ENCODE assay signal across 8 mouse cellular contexts in genomic region chr5:120136236-120136675, GRCm38 (mm10). TPM values are rescaled to one million over a fixed set of nuclear protein-coding genes. Genes with fewer than 3 reads are reported as not detected.
DNase-seq lines count a peak whose midpoint lies in the region; ATAC-seq and TF ChIP-seq lines count a peak whose summit lies in the region.

No protein-coding gene starts in this region.

- no peaks in the 10 kb centered on the region for H3K27me3 ChIP-seq in forebrain, embryonic 12.5 days
- no peaks in the 10 kb centered on the region for H3K27me3 ChIP-seq in forebrain, embryonic 16.5 days (replicated peaks; ENCODE audit: control insufficient read depth, insufficient read depth, low read length)
- H3K27me3 ChIP-seq in intestine, embryonic 16.5 days (replicated peaks; ENCODE audit: control insufficient read depth, insufficient read depth, low read length), result no peaks in the 10 kb centered on the region
- H3K27me3 ChIP-seq in midbrain, embryonic 14.5 days (ENCODE audit: control insufficient read depth, insufficient read depth, low read length), result no peaks in the 10 kb centered on the region

- no peak overlapping the region for H3K4me3 ChIP-seq in forebrain, embryonic 12.5 days (replicated peaks)
- no peak overlapping the region for H3K4me3 ChIP-seq in forebrain, embryonic 16.5 days (replicated peaks; ENCODE audit: low read length)
- no peak overlapping the region for H3K4me3 ChIP-seq in intestine, embryonic 16.5 days (ENCODE audit: low read length)
- H3K4me3 ChIP-seq in midbrain, embryonic 14.5 days (replicated peaks; ENCODE audit: low read depth, low read length), result no peak overlapping the region

- 0 out of 2 replicates have a peak overlapping the region, but pooled peaks have one; percentile 15 for H3K4me2 ChIP-seq in forebrain, embryonic 12.5 days
- H3K4me2 ChIP-seq in forebrain, embryonic 16.5 days (ENCODE audit: low read length), result no peak overlapping the region
- no peak overlapping the region for H3K4me2 ChIP-seq in intestine, embryonic 16.5 days (ENCODE audit: low read depth, low read length)
- H3K4me2 ChIP-seq in midbrain, embryonic 14.5 days (ENCODE audit: low read length), result no peak overlapping the region

- H3K36me3 ChIP-seq in forebrain, embryonic 12.5 days (replicated peaks), result peaks cover 32% of the 10 kb centered on the region
- H3K36me3 ChIP-seq in forebrain, embryonic 16.5 days (ENCODE audit: control insufficient read depth, insufficient read depth), result peaks cover 3% of the 10 kb centered on the region; the same call in 1 of the 2 replicates
- H3K36me3 ChIP-seq in intestine, embryonic 16.5 days (ENCODE audit: control insufficient read depth, insufficient read depth, low read length), result peaks cover 3% of the 10 kb centered on the region; the same call in 1 of the 2 replicates
- peaks cover 18% of the 10 kb centered on the region for H3K36me3 ChIP-seq in midbrain, embryonic 14.5 days (ENCODE audit: control insufficient read depth, insufficient read depth, low read length)

- no peak for ATAC-seq in forebrain, embryonic 12.5 days (ENCODE audit: low FRiP score)
- ATAC-seq in forebrain, embryonic 16.5 days, result no peak
- ATAC-seq in intestine, embryonic 16.5 days, result peak; percentile 67
- ATAC-seq in midbrain, embryonic 14.5 days (ENCODE audit: low FRiP score, low TSS enrichment), result peak; percentile 53
- ATAC-seq in CD4-positive, CD25-positive, alpha-beta regulatory T cell, adult 4 months, result no peak

- no peak for TF ChIP-seq CTCF in brain, embryonic 14.5 days (IDR thresholded peaks at IDR 0.05; ENCODE audit: borderline replicate concordance, extremely low read depth, insufficient read depth, insufficient read length)

- DNase-seq in brain, embryonic 14.5 days (ENCODE audit: low read depth), result peak; percentile 75
- peak; percentile 82 for DNase-seq in midbrain, embryonic 14.5 days
- no peak for DNase-seq in frontal cortex, postnatal 36 days (ENCODE audit: low spot score in 2 of 2)
- no peak for DNase-seq in frontal cortex, postnatal 14 days (ENCODE audit: low spot score in 2 of 2)

- H3K4me1 ChIP-seq in forebrain, embryonic 12.5 days, result peaks cover 14% of the 10 kb centered on the region
- H3K4me1 ChIP-seq in forebrain, embryonic 16.5 days (replicated peaks; ENCODE audit: control insufficient read depth, insufficient read depth, low read length), result peaks cover 3% of the 10 kb centered on the region; the same call in 1 of the 2 replicates
- no peaks in the 10 kb centered on the region for H3K4me1 ChIP-seq in intestine, embryonic 16.5 days (ENCODE audit: control insufficient read depth, insufficient read depth, low read length)
- peaks cover 11% of the 10 kb centered on the region for H3K4me1 ChIP-seq in midbrain, embryonic 14.5 days (ENCODE audit: control insufficient read depth, insufficient read depth, low read length)

- WGBS in forebrain, embryonic 12.5 days, result 27% methylated on average over 10 of the region's 10 CpGs
- 27% methylated on average over 10 of the region's 10 CpGs for WGBS in forebrain, embryonic 16.5 days
- WGBS in intestine, embryonic 16.5 days, result 48% methylated on average over 10 of the region's 10 CpGs
- WGBS in midbrain, embryonic 14.5 days, result 19% methylated on average over 10 of the region's 10 CpGs

- TF ChIP-seq POLR2A in brain, embryonic 14.5 days (IDR thresholded peaks at IDR 0.05; ENCODE audit: borderline replicate concordance, extremely low read depth, insufficient read depth, insufficient read length, poor library complexity, severe bottlenecking), result no peak

- H3K9me3 ChIP-seq in forebrain, embryonic 12.5 days, result no peaks in the 10 kb centered on the region
- no peaks in the 10 kb centered on the region for H3K9me3 ChIP-seq in forebrain, embryonic 16.5 days (ENCODE audit: control insufficient read depth, low read length)
- no peaks in the 10 kb centered on the region for H3K9me3 ChIP-seq in intestine, embryonic 16.5 days (ENCODE audit: control insufficient read depth, low read length)
- H3K9me3 ChIP-seq in midbrain, embryonic 14.5 days (ENCODE audit: control insufficient read depth, low read length), result no peaks in the 10 kb centered on the region

- 0 out of 2 replicates have a peak overlapping the region, but pooled peaks have one; percentile 13 for H3K9ac ChIP-seq in forebrain, embryonic 12.5 days
- H3K9ac ChIP-seq in forebrain, embryonic 16.5 days (replicated peaks; ENCODE audit: low read depth, low read length), result no peak overlapping the region
- H3K9ac ChIP-seq in intestine, embryonic 16.5 days (ENCODE audit: low read depth, low read length), result no peak overlapping the region
- peak overlapping the region; percentile 16; the same call in 1 of the 2 replicates for H3K9ac ChIP-seq in midbrain, embryonic 14.5 days (replicated peaks; ENCODE audit: low read length)

- H3K27ac ChIP-seq in forebrain, embryonic 12.5 days, result no peak overlapping the region
- H3K27ac ChIP-seq in forebrain, embryonic 16.5 days (ENCODE audit: low read length), result no peak overlapping the region
- H3K27ac ChIP-seq in intestine, embryonic 16.5 days (ENCODE audit: low read length), result no peak overlapping the region
- peak overlapping the region; percentile 79 for H3K27ac ChIP-seq in midbrain, embryonic 14.5 days (replicated peaks; ENCODE audit: low read depth, low read length)

RNA-seq across cellular contexts. Expression of gene Rbm19, which starts 20.0 kb away (rescaled TPM):
- polyA plus RNA-seq in forebrain, embryonic 12.5 days (2016; fragmentation: Nextera tagmentation; extraction: Ambion mirVana), result 27.5 and 32.9 TPM in 2 replicates
- 16.4 and 16.9 TPM in 2 replicates for polyA plus RNA-seq in forebrain, embryonic 16.5 days (2015; fragmentation: Nextera tagmentation; extraction: Ambion mirVana)
- 12.6 and 15.7 TPM in 2 replicates for polyA plus RNA-seq in brain, embryonic 14.5 days (2012; rRNA removed)
- polyA plus RNA-seq in intestine, embryonic 16.5 days (2015; fragmentation: Nextera tagmentation; extraction: Ambion mirVana), result 21.6 and 23.5 TPM in 2 replicates
- 16.0 and 16.2 TPM in 2 replicates for polyA plus RNA-seq in midbrain, embryonic 14.5 days (2014; fragmentation: Nextera tagmentation; extraction: Ambion mirVana)
- polyA plus RNA-seq in CD4-positive, CD25-positive, alpha-beta regulatory T cell, adult 4 months (2017; shearing (Covaris generic)), result 10 to 100 TPM; 14.0 to 23.1 TPM

Comparison
In these comparisons a context has a peak if more than half of its experiments do, and no peak if none do; other contexts are left out.
1. H3K9ac ChIP-seq: peak in forebrain, embryonic 12.5 days (single experiment) and midbrain, embryonic 14.5 days (single experiment); none in forebrain, embryonic 16.5 days (single experiment) and intestine, embryonic 16.5 days (single experiment).
2. ATAC-seq: peak in intestine, embryonic 16.5 days (single experiment) and midbrain, embryonic 14.5 days (single experiment); none in forebrain, embryonic 12.5 days (single experiment), forebrain, embryonic 16.5 days (single experiment) and CD4-positive, CD25-positive, alpha-beta regulatory T cell, adult 4 months (single experiment).
3. DNase-seq: peak in brain, embryonic 14.5 days (single experiment) and midbrain, embryonic 14.5 days (single experiment); none in frontal cortex, postnatal 36 days (0 of 2) and frontal cortex, postnatal 14 days (0 of 2).